Mouse (Mus musculus): ENCODE data around the gene Camsap1. TPM values are rescaled to one million over a fixed set of nuclear protein-coding genes. Genes with fewer than 3 reads are reported as not detected.

The Camsap1 gene
- polyA plus RNA-seq, 1 experiment, result 12.2 TPM

GRCm38 (mm10) chr2:25913247-25913646 lies 69.8 kb downstream of the Camsap1 start:
- Histone ChIP-seq H3K27me3 (ENCODE audit: control insufficient read depth, insufficient read depth, insufficient read length) (peaks cover 7% of the 10 kb centered on the region), H3K4me3 (ENCODE audit: insufficient read depth, poor library complexity, severe bottlenecking) (no peak overlapping the region), H3ac (ENCODE audit: control insufficient read depth, insufficient read length, low read depth) (no peak overlapping the region), H3K36me3 (ENCODE audit: control insufficient read depth, insufficient read depth) (no peaks in the 10 kb centered on the region), H3K79me3 (ENCODE audit: low read depth) (no peaks in the 10 kb centered on the region), H3K79me2 (ENCODE audit: control insufficient read depth, insufficient read depth) (no peaks in the 10 kb centered on the region)
- TF ChIP-seq MYOD1 (IDR thresholded peaks at IDR 0.05; ENCODE audit: control insufficient read depth, insufficient read length, low read depth) (no peak), CTCF (IDR thresholded peaks at IDR 0.05; ENCODE audit: control insufficient read depth, insufficient read depth, insufficient read length) (no peak), FOSL1 (IDR thresholded peaks at IDR 0.05; ENCODE audit: insufficient read depth, low read length, poor library complexity, severe bottlenecking) (no peak), CEBPB (IDR thresholded peaks at IDR 0.05; ENCODE audit: low read depth) (no peak), MAX (IDR thresholded peaks at IDR 0.05) (no peak), MYOG (IDR thresholded peaks at IDR 0.05; ENCODE audit: control insufficient read depth, extremely low read depth, insufficient read length) (no peak), USF1 (IDR thresholded peaks at IDR 0.05; ENCODE audit: low read depth) (no peak)

- no peaks in the 10 kb centered on the region for H3K79me3 ChIP-seq (ENCODE audit: low read depth)
- H3K79me2 ChIP-seq (ENCODE audit: control insufficient read depth, insufficient read depth), result no peaks in the 10 kb centered on the region
- no peaks in the 10 kb centered on the region for H3K36me3 ChIP-seq (ENCODE audit: control insufficient read depth, insufficient read depth)
- peaks cover 30% of the 10 kb centered on the region for H3K27me3 ChIP-seq (ENCODE audit: control insufficient read depth, insufficient read depth, insufficient read length)
- H3ac ChIP-seq (ENCODE audit: control insufficient read depth, insufficient read length, low read depth), result no peak overlapping the region
- TF ChIP-seq CTCF (IDR thresholded peaks at IDR 0.05; ENCODE audit: control insufficient read depth, insufficient read depth, insufficient read length) (no peak), CEBPB (IDR thresholded peaks at IDR 0.05; ENCODE audit: low read depth) (no peak), USF1 (IDR thresholded peaks at IDR 0.05; ENCODE audit: low read depth) (no peak), MYOD1 (IDR thresholded peaks at IDR 0.05; ENCODE audit: control insufficient read depth, insufficient read length, low read depth) (no peak), FOSL1 (IDR thresholded peaks at IDR 0.05; ENCODE audit: insufficient read depth, low read length, poor library complexity, severe bottlenecking) (no peak), MAX (IDR thresholded peaks at IDR 0.05) (no peak), MYOG (IDR thresholded peaks at IDR 0.05; ENCODE audit: control insufficient read depth, extremely low read depth, insufficient read length) (no peak)
- H3K4me3 ChIP-seq (ENCODE audit: insufficient read depth, poor library complexity, severe bottlenecking), result no peak overlapping the region
Observed at GRCm38 (mm10) chr2:25909872-25910271, 73.2 kb downstream of the Camsap1 start.

- no peak for TF ChIP-seq CEBPB (IDR thresholded peaks at IDR 0.05; ENCODE audit: low read depth)
- TF ChIP-seq CTCF (IDR thresholded peaks at IDR 0.05; ENCODE audit: control insufficient read depth, insufficient read depth, insufficient read length), result no peak
- no peak for TF ChIP-seq USF1 (IDR thresholded peaks at IDR 0.05; ENCODE audit: low read depth)
- no peak for TF ChIP-seq MYOG (IDR thresholded peaks at IDR 0.05; ENCODE audit: control insufficient read depth, extremely low read depth, insufficient read length)
- Histone ChIP-seq H3K4me3 (ENCODE audit: insufficient read depth, poor library complexity, severe bottlenecking) (no peak overlapping the region), H3K79me3 (ENCODE audit: low read depth) (no peaks in the 10 kb centered on the region), H3ac (ENCODE audit: control insufficient read depth, insufficient read length, low read depth) (no peak overlapping the region), H3K36me3 (ENCODE audit: control insufficient read depth, insufficient read depth) (no peaks in the 10 kb centered on the region), H3K79me2 (ENCODE audit: control insufficient read depth, insufficient read depth) (no peaks in the 10 kb centered on the region), H3K27me3 (ENCODE audit: control insufficient read depth, insufficient read depth, insufficient read length) (peaks cover 84% of the 10 kb centered on the region)
Observed at GRCm38 (mm10) chr2:25898970-25899369, 84.1 kb downstream of the Camsap1 start.

- H3K27me3 ChIP-seq (ENCODE audit: control insufficient read depth, insufficient read depth, insufficient read length), result peaks cover 55% of the 10 kb centered on the region
- H3K36me3 ChIP-seq (ENCODE audit: control insufficient read depth, insufficient read depth), result no peaks in the 10 kb centered on the region
- H3K4me3 ChIP-seq (ENCODE audit: insufficient read depth, poor library complexity, severe bottlenecking), result no peak overlapping the region
- H3ac ChIP-seq (ENCODE audit: control insufficient read depth, insufficient read length, low read depth), result no peak overlapping the region
- no peaks in the 10 kb centered on the region for H3K79me3 ChIP-seq (ENCODE audit: low read depth)
- no peaks in the 10 kb centered on the region for H3K79me2 ChIP-seq (ENCODE audit: control insufficient read depth, insufficient read depth)
- TF ChIP-seq CEBPB (IDR thresholded peaks at IDR 0.05; ENCODE audit: low read depth) (no peak), MYOG (IDR thresholded peaks at IDR 0.05; ENCODE audit: control insufficient read depth, extremely low read depth, insufficient read length) (no peak), MYOD1 (IDR thresholded peaks at IDR 0.05; ENCODE audit: control insufficient read depth, insufficient read length, low read depth) (no peak), CTCF (IDR thresholded peaks at IDR 0.05; ENCODE audit: control insufficient read depth, insufficient read depth, insufficient read length) (no peak), USF1 (IDR thresholded peaks at IDR 0.05; ENCODE audit: low read depth) (no peak), MAX (IDR thresholded peaks at IDR 0.05) (no peak), FOSL1 (IDR thresholded peaks at IDR 0.05; ENCODE audit: insufficient read depth, low read length, poor library complexity, severe bottlenecking) (no peak)
Observed at GRCm38 (mm10) chr2:25892440-25892839, 90.6 kb downstream of the Camsap1 start.

GRCm38 (mm10) chr2:25888144-25888543 lies 94.9 kb downstream of the Camsap1 start:
- Histone ChIP-seq H3K79me3 (ENCODE audit: low read depth) (no peaks in the 10 kb centered on the region), H3K79me2 (ENCODE audit: control insufficient read depth, insufficient read depth) (no peaks in the 10 kb centered on the region), H3ac (ENCODE audit: control insufficient read depth, insufficient read length, low read depth) (no peak overlapping the region), H3K4me3 (ENCODE audit: insufficient read depth, poor library complexity, severe bottlenecking) (no peak overlapping the region), H3K27me3 (ENCODE audit: control insufficient read depth, insufficient read depth, insufficient read length) (peaks cover 38% of the 10 kb centered on the region), H3K36me3 (ENCODE audit: control insufficient read depth, insufficient read depth) (no peaks in the 10 kb centered on the region)
- TF ChIP-seq MYOG (IDR thresholded peaks at IDR 0.05; ENCODE audit: control insufficient read depth, extremely low read depth, insufficient read length) (no peak), CTCF (IDR thresholded peaks at IDR 0.05; ENCODE audit: control insufficient read depth, insufficient read depth, insufficient read length) (no peak), MYOD1 (IDR thresholded peaks at IDR 0.05; ENCODE audit: control insufficient read depth, insufficient read length, low read depth) (no peak), MAX (IDR thresholded peaks at IDR 0.05) (no peak), CEBPB (IDR thresholded peaks at IDR 0.05; ENCODE audit: low read depth) (no peak), FOSL1 (IDR thresholded peaks at IDR 0.05; ENCODE audit: insufficient read depth, low read length, poor library complexity, severe bottlenecking) (no peak), USF1 (IDR thresholded peaks at IDR 0.05; ENCODE audit: low read depth) (no peak)

GRCm38 (mm10) chr2:25887226-25887625 lies 95.9 kb downstream of the Camsap1 start:
- Histone ChIP-seq H3K36me3 (ENCODE audit: control insufficient read depth, insufficient read depth) (no peaks in the 10 kb centered on the region), H3K79me2 (ENCODE audit: control insufficient read depth, insufficient read depth) (no peaks in the 10 kb centered on the region), H3ac (ENCODE audit: control insufficient read depth, insufficient read length, low read depth) (no peak overlapping the region), H3K27me3 (ENCODE audit: control insufficient read depth, insufficient read depth, insufficient read length) (peaks cover 31% of the 10 kb centered on the region), H3K4me3 (ENCODE audit: insufficient read depth, poor library complexity, severe bottlenecking) (no peak overlapping the region), H3K79me3 (ENCODE audit: low read depth) (no peaks in the 10 kb centered on the region)
- TF ChIP-seq MYOD1 (IDR thresholded peaks at IDR 0.05; ENCODE audit: control insufficient read depth, insufficient read length, low read depth) (no peak), MAX (IDR thresholded peaks at IDR 0.05) (no peak), CEBPB (IDR thresholded peaks at IDR 0.05; ENCODE audit: low read depth) (no peak), USF1 (IDR thresholded peaks at IDR 0.05; ENCODE audit: low read depth) (no peak), FOSL1 (IDR thresholded peaks at IDR 0.05; ENCODE audit: insufficient read depth, low read length, poor library complexity, severe bottlenecking) (no peak), MYOG (IDR thresholded peaks at IDR 0.05; ENCODE audit: control insufficient read depth, extremely low read depth, insufficient read length) (no peak), CTCF (IDR thresholded peaks at IDR 0.05; ENCODE audit: control insufficient read depth, insufficient read depth, insufficient read length) (no peak)

Measured in C2C12 (cell line).